Mouse (Mus musculus): Measurements from ENCODE around the gene Cdh3. TPM values are rescaled to one million over a fixed set of nuclear protein-coding genes. Genes with fewer than 3 reads are reported as not detected.

The Cdh3 gene
- polyA plus RNA-seq, 1 experiment from 2014 or later = 18.4 TPM

DNA sequence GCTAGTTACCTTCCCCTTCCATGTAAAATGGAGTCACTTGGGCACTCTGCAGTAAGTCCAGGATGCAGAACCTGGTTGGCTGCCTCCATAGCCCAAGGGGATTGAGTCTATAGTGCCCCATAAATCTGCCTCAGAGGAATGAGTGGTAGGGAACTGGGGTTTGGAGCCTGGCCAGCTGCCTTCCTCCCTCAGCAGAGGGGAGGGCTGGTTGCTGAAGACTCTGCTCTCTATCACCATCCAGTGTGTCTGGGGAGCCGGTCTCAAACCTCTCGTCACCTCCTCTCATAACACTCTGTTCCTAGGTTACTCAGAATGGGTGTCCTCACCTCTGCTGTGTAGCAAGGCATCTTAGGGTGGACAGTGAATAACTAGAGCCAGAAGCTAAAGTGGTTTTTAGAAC is 5.9 kb downstream of the Cdh3 start:
- H3K4me1 ChIP-seq (ENCODE audit: control insufficient read depth, insufficient read depth, low read length) = peaks cover 34% of the 10 kb centered on the region
- 43% methylated on average over 2 of the region's 2 CpGs for WGBS
- H3K36me3 ChIP-seq (ENCODE audit: control insufficient read depth, insufficient read depth, low read length) = no peaks in the 10 kb centered on the region; the same call in 1 of the 2 replicates
- no peaks in the 10 kb centered on the region for H3K27me3 ChIP-seq (ENCODE audit: control insufficient read depth, insufficient read depth, low read length)
- H3K27ac ChIP-seq (ENCODE audit: low read length) = no peak overlapping the region
- ATAC-seq (ENCODE audit: insufficient number of reproducible peaks, insufficient read depth, low FRiP score, low read depth) = no peak
- H3K9me3 ChIP-seq (ENCODE audit: control insufficient read depth, low read depth, low read length) = no peaks in the 10 kb centered on the region
- H3K4me2 ChIP-seq (replicated peaks; ENCODE audit: low read depth, low read length) = no peak overlapping the region
- H3K4me3 ChIP-seq (ENCODE audit: low read depth, low read length) = no peak overlapping the region
- no peak overlapping the region for H3K9ac ChIP-seq (replicated peaks; ENCODE audit: low read depth, low read length)

GRCm38 (mm10) chr8:106518763-106519162 is 8.1 kb downstream of the Cdh3 start:
- H3K4me3 ChIP-seq (ENCODE audit: low read depth, low read length) = no peak overlapping the region
- H3K27ac ChIP-seq (ENCODE audit: low read length) = no peak overlapping the region; the same call in 1 of the 2 replicates
- H3K9ac ChIP-seq (replicated peaks; ENCODE audit: low read depth, low read length) = no peak overlapping the region
- no peak overlapping the region for H3K4me2 ChIP-seq (replicated peaks; ENCODE audit: low read depth, low read length)
- no peak for ATAC-seq (ENCODE audit: insufficient number of reproducible peaks, insufficient read depth, low FRiP score, low read depth)
- H3K36me3 ChIP-seq (ENCODE audit: control insufficient read depth, insufficient read depth, low read length) = no peaks in the 10 kb centered on the region; the same call in 1 of the 2 replicates
- no peaks in the 10 kb centered on the region for H3K9me3 ChIP-seq (ENCODE audit: control insufficient read depth, low read depth, low read length)
- H3K4me1 ChIP-seq (ENCODE audit: control insufficient read depth, insufficient read depth, low read length) = peaks cover 36% of the 10 kb centered on the region
- H3K27me3 ChIP-seq (ENCODE audit: control insufficient read depth, insufficient read depth, low read length) = no peaks in the 10 kb centered on the region
- WGBS = 7% methylated on average over 3 of the region's 3 CpGs

GRCm38 (mm10) chr8:106520578-106520977 is 9.9 kb downstream of the Cdh3 start:
- H3K36me3 ChIP-seq (ENCODE audit: control insufficient read depth, insufficient read depth, low read length) = no peaks in the 10 kb centered on the region; the same call in 1 of the 2 replicates
- H3K9ac ChIP-seq (replicated peaks; ENCODE audit: low read depth, low read length) = no peak overlapping the region
- peak; percentile 53; the same call in 1 of the 2 replicates for ATAC-seq (ENCODE audit: insufficient number of reproducible peaks, insufficient read depth, low FRiP score, low read depth)
- H3K27ac ChIP-seq (ENCODE audit: low read length) = peak overlapping the region; percentile 81; the same call in 1 of the 2 replicates
- H3K4me1 ChIP-seq (ENCODE audit: control insufficient read depth, insufficient read depth, low read length) = peaks cover 36% of the 10 kb centered on the region
- H3K27me3 ChIP-seq (ENCODE audit: control insufficient read depth, insufficient read depth, low read length) = no peaks in the 10 kb centered on the region
- WGBS = 61% methylated on average over 7 of the region's 7 CpGs
- no peaks in the 10 kb centered on the region for H3K9me3 ChIP-seq (ENCODE audit: control insufficient read depth, low read depth, low read length)
- H3K4me2 ChIP-seq (replicated peaks; ENCODE audit: low read depth, low read length) = no peak overlapping the region
- no peak overlapping the region for H3K4me3 ChIP-seq (ENCODE audit: low read depth, low read length)

DNA sequence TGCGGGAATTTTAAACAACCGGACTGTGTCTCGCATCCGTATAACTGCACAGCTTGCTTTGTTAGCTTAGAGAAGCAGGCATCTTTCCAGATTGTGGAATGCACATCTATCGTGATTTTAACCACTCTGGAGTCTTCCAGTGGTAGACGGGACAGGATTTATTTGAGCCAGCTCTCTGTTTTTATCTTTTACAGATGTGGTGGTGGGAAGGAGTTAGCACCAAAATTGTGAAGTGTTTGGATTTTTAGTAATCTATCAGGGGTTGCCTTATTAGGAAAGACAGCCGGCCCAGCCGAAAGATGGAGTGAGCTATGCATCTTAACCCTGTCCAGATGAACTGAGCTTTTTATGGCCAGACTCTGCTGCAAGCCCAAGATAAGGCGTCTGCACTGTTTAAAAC is 11.2 kb downstream of the Cdh3 start:
- 21% methylated on average over 9 of the region's 9 CpGs for WGBS
- ATAC-seq (ENCODE audit: insufficient number of reproducible peaks, insufficient read depth, low FRiP score, low read depth) = peak; percentile 65; the same call in 1 of the 2 replicates

GRCm38 (mm10) chr8:106526725-106527124 is 16.0 kb downstream of the Cdh3 start:
- 65% methylated on average over 6 of the region's 6 CpGs for WGBS
- H3K4me3 ChIP-seq (ENCODE audit: low read depth, low read length) = no peak overlapping the region
- no peak overlapping the region for H3K9ac ChIP-seq (replicated peaks; ENCODE audit: low read depth, low read length)
- H3K27me3 ChIP-seq (ENCODE audit: control insufficient read depth, insufficient read depth, low read length) = no peaks in the 10 kb centered on the region
- peaks cover 3% of the 10 kb centered on the region; the same call in 1 of the 2 replicates for H3K4me1 ChIP-seq (ENCODE audit: control insufficient read depth, insufficient read depth, low read length)
- no peak for ATAC-seq (ENCODE audit: insufficient number of reproducible peaks, insufficient read depth, low FRiP score, low read depth)
- H3K4me2 ChIP-seq (replicated peaks; ENCODE audit: low read depth, low read length) = no peak overlapping the region
- H3K27ac ChIP-seq (ENCODE audit: low read length) = no peak overlapping the region
- no peaks in the 10 kb centered on the region; the same call in 1 of the 2 replicates for H3K9me3 ChIP-seq (ENCODE audit: control insufficient read depth, low read depth, low read length)
- no peaks in the 10 kb centered on the region; the same call in 1 of the 2 replicates for H3K36me3 ChIP-seq (ENCODE audit: control insufficient read depth, insufficient read depth, low read length)

More for the DNA sequence above, 11.2 kb downstream of the Cdh3 start:
- no peak overlapping the region for H3K4me3 ChIP-seq (ENCODE audit: low read depth, low read length)
- peaks cover 30% of the 10 kb centered on the region for H3K4me1 ChIP-seq (ENCODE audit: control insufficient read depth, insufficient read depth, low read length)
- no peaks in the 10 kb centered on the region for H3K27me3 ChIP-seq (ENCODE audit: control insufficient read depth, insufficient read depth, low read length)
- no peaks in the 10 kb centered on the region for H3K9me3 ChIP-seq (ENCODE audit: control insufficient read depth, low read depth, low read length)
- peak overlapping the region; percentile 81 for H3K27ac ChIP-seq (ENCODE audit: low read length)
- H3K4me2 ChIP-seq (replicated peaks; ENCODE audit: low read depth, low read length) = no peak overlapping the region
- no peaks in the 10 kb centered on the region; the same call in 1 of the 2 replicates for H3K36me3 ChIP-seq (ENCODE audit: control insufficient read depth, insufficient read depth, low read length)
- no peak overlapping the region for H3K9ac ChIP-seq (replicated peaks; ENCODE audit: low read depth, low read length)

GRCm38 (mm10) chr8:106527241-106528036 is 16.7 kb downstream of the Cdh3 start:
- ATAC-seq (ENCODE audit: insufficient number of reproducible peaks, insufficient read depth, low FRiP score, low read depth) = no peak
- Histone ChIP-seq H3K27ac (ENCODE audit: low read length) (no peak overlapping the region), H3K36me3 (ENCODE audit: control insufficient read depth, insufficient read depth, low read length) (no peaks in the 10 kb centered on the region; the same call in 1 of the 2 replicates), H3K4me2 (replicated peaks; ENCODE audit: low read depth, low read length) (no peak overlapping the region), H3K27me3 (ENCODE audit: control insufficient read depth, insufficient read depth, low read length) (no peaks in the 10 kb centered on the region), H3K4me3 (ENCODE audit: low read depth, low read length) (no peak overlapping the region), H3K9me3 (ENCODE audit: control insufficient read depth, low read depth, low read length) (no peaks in the 10 kb centered on the region; the same call in 1 of the 2 replicates), H3K4me1 (ENCODE audit: control insufficient read depth, insufficient read depth, low read length) (peaks cover 3% of the 10 kb centered on the region; the same call in 1 of the 2 replicates), H3K9ac (replicated peaks; ENCODE audit: low read depth, low read length) (no peak overlapping the region)
- WGBS = 86% methylated on average over 9 of the region's 9 CpGs

DNA sequence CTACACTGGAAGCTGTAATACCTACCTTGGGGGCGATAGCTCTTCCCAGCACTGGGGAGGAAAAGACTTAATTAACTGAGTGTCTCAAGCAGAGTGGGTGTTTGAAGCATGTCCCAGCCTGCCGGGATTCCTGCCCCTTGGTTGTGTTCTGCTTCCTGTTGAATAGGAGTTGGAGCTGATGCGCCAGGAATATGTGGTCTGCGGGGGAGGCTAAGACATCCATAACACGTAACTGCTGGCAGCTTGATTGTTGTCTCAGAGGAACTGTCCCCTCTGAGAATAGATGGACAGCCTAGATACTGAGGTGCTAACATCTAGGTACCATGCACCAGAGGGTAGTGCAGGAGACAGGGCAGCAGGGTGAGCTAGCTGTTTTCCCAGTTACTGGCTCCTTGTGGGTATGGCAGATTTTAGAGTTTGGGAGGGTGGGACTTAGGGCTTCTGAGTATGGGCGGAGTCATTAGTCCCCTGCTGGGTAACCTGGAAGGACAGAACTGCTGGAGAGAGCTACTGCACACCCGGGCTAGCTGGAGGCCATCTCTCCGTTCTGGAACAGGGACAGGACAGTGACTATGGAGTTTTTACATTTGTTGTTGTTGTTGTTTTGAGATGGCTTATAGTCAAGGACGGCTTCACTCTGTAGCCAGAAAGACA is 18.0 kb downstream of the Cdh3 start:
- ATAC-seq (ENCODE audit: insufficient number of reproducible peaks, insufficient read depth, low FRiP score, low read depth) = no peak
- no peak overlapping the region for H3K4me2 ChIP-seq (replicated peaks; ENCODE audit: low read depth, low read length)
- WGBS = 82% methylated on average over 9 of the region's 9 CpGs
- no peak overlapping the region for H3K4me3 ChIP-seq (ENCODE audit: low read depth, low read length)
- no peak overlapping the region for H3K9ac ChIP-seq (replicated peaks; ENCODE audit: low read depth, low read length)
- no peak overlapping the region for H3K27ac ChIP-seq (ENCODE audit: low read length)
- H3K36me3 ChIP-seq (ENCODE audit: control insufficient read depth, insufficient read depth, low read length) = no peaks in the 10 kb centered on the region; the same call in 1 of the 2 replicates
- no peaks in the 10 kb centered on the region for H3K27me3 ChIP-seq (ENCODE audit: control insufficient read depth, insufficient read depth, low read length)
- no peaks in the 10 kb centered on the region for H3K4me1 ChIP-seq (ENCODE audit: control insufficient read depth, insufficient read depth, low read length)
- H3K9me3 ChIP-seq (ENCODE audit: control insufficient read depth, low read depth, low read length) = no peaks in the 10 kb centered on the region; the same call in 1 of the 2 replicates

DNA sequence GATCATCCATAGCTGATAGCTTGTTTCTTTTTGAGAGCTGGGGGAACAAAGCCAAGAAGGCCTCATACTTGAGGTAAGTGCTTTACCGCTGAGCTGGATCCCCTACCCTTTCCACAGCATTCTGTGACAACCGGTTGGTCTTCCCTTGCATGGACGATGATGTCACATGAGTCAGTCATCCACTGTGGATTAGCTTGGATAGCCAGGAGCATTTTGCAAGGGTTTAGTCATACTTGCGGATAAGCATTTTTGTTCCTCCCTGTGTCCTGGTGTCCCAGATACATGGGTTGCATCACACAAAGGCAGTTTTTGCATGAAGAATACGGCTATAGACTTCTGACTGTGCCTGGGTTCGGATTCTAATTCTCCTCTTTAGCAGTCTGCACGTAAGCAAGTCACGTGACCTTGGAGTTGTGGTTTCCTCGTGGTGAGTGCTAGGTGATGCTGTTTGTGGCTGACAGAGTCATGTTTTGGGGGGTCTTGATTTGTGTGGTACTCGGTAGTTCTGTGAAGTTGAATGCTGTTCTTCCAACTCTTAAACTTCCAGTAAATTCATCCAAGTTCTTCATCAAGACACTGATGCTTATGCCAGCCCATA is 19.3 kb downstream of the Cdh3 start:
- no peaks in the 10 kb centered on the region for H3K27me3 ChIP-seq (ENCODE audit: control insufficient read depth, insufficient read depth, low read length)
- no peaks in the 10 kb centered on the region; the same call in 1 of the 2 replicates for H3K9me3 ChIP-seq (ENCODE audit: control insufficient read depth, low read depth, low read length)
- H3K36me3 ChIP-seq (ENCODE audit: control insufficient read depth, insufficient read depth, low read length) = no peaks in the 10 kb centered on the region; the same call in 1 of the 2 replicates
- no peak for ATAC-seq (ENCODE audit: insufficient number of reproducible peaks, insufficient read depth, low FRiP score, low read depth)
- H3K4me3 ChIP-seq (ENCODE audit: low read depth, low read length) = no peak overlapping the region
- H3K9ac ChIP-seq (replicated peaks; ENCODE audit: low read depth, low read length) = no peak overlapping the region
- H3K27ac ChIP-seq (ENCODE audit: low read length) = no peak overlapping the region
- no peak overlapping the region for H3K4me2 ChIP-seq (replicated peaks; ENCODE audit: low read depth, low read length)
- WGBS = 95% methylated on average over 10 of the region's 10 CpGs
- H3K4me1 ChIP-seq (ENCODE audit: control insufficient read depth, insufficient read depth, low read length) = no peaks in the 10 kb centered on the region
